Comparison of ENCODE assay signal across 31 mouse cellular contexts in the genomic region with DNA sequence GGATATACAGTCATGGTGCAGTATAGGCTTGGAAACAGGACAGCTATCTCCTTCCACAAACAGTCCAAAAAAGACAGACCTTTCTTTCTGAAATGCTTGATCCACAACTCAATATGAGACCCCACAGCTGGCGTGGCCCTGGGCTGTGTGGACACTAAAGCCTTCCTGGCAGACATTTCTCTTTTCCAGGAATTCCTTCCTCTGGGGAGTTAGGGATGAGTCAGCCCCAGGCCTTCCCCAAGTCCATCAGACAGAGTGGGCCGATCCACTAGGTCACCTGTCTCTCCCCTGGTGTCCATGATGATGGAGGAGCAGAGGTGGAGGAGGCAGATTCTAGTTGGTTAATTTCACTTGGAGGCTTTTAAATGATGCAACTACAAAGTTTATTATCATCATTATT. TPM values are rescaled to one million over a fixed set of nuclear protein-coding genes. Genes with fewer than 3 reads are reported as not detected.
"Had no signal": no experiment of that assay in that cellular context is flagged by ENCODE, and none has a peak within 500 bp of the region (broad histone marks: within the 10 kb centered on the region; RNA-seq: fewer than 3 reads in every experiment).

No protein-coding gene starts in this region.

- H3K4me3 ChIP-seq: embryonic facial prominence, embryonic 10.5 days; embryonic facial prominence, embryonic 12.5 days; embryonic facial prominence, embryonic 13.5 days; embryonic facial prominence, embryonic 15.5 days; erythroblast, embryonic 14.5 days; forebrain, embryonic 10.5 days; forebrain, embryonic 12.5 days; forebrain, embryonic 13.5 days; forebrain, embryonic 15.5 days; gastrocnemius, adult 2 months; heart, adult 2 months had no signal

- H3K4me2 ChIP-seq: embryonic facial prominence, embryonic 12.5 days; embryonic facial prominence, embryonic 13.5 days; embryonic facial prominence, embryonic 15.5 days; forebrain, embryonic 12.5 days; forebrain, embryonic 13.5 days; forebrain, embryonic 15.5 days had no signal

- H3K4me1 ChIP-seq: embryonic facial prominence, embryonic 10.5 days; embryonic facial prominence, embryonic 12.5 days; embryonic facial prominence, embryonic 13.5 days; embryonic facial prominence, embryonic 15.5 days; forebrain, embryonic 10.5 days; forebrain, embryonic 12.5 days; forebrain, embryonic 13.5 days; forebrain, embryonic 15.5 days had no signal

- H3K9me3 ChIP-seq: embryonic facial prominence, embryonic 10.5 days; embryonic facial prominence, embryonic 12.5 days; embryonic facial prominence, embryonic 13.5 days; embryonic facial prominence, embryonic 15.5 days; forebrain, embryonic 10.5 days; forebrain, embryonic 12.5 days; forebrain, embryonic 13.5 days; forebrain, embryonic 15.5 days had no signal

- H3K9ac ChIP-seq: embryonic facial prominence, embryonic 12.5 days; embryonic facial prominence, embryonic 13.5 days; embryonic facial prominence, embryonic 15.5 days; forebrain, embryonic 12.5 days; forebrain, embryonic 13.5 days; forebrain, embryonic 15.5 days; forebrain, postnatal 0 days had no signal

- H3K27me3 ChIP-seq: embryonic facial prominence, embryonic 12.5 days; embryonic facial prominence, embryonic 13.5 days; embryonic facial prominence, embryonic 15.5 days; forebrain, embryonic 12.5 days; forebrain, embryonic 13.5 days; forebrain, embryonic 15.5 days had no signal

- H3K27ac ChIP-seq: embryonic facial prominence, embryonic 10.5 days; embryonic facial prominence, embryonic 12.5 days; embryonic facial prominence, embryonic 13.5 days; embryonic facial prominence, embryonic 15.5 days; forebrain, embryonic 10.5 days; forebrain, embryonic 12.5 days; forebrain, embryonic 13.5 days; forebrain, embryonic 15.5 days; gastrocnemius, adult 2 months; heart, adult 2 months had no signal

- DNase-seq: cerebellum, adult 8-10 months; cerebellum, adult 9-10 months; cerebellum, adult 9-11 months; cerebellum, postnatal 10 days; cerebellum, postnatal 14 days; cerebellum, postnatal 25 days; cerebellum, postnatal 36 days; embryo, embryonic 11 days; forebrain, postnatal 0 days; gastrocnemius, adult 2 months; gastrocnemius, postnatal 10 days; gastrocnemius, postnatal 14 days; gastrocnemius, postnatal 25 days; gastrocnemius, postnatal 36 days; heart, adult 11 months; heart, adult 18-20 months; heart, adult 2 months had no signal

- H3K36me3 ChIP-seq: embryonic facial prominence, embryonic 10.5 days; embryonic facial prominence, embryonic 12.5 days; embryonic facial prominence, embryonic 13.5 days; embryonic facial prominence, embryonic 15.5 days; forebrain, embryonic 10.5 days; forebrain, embryonic 12.5 days; forebrain, embryonic 15.5 days had no signal

- ATAC-seq: forebrain, embryonic 13.5 days; forebrain, embryonic 14.5 days; forebrain, embryonic 15.5 days; forebrain, embryonic 16.5 days; forebrain, postnatal 0 days had no signal

RNA-seq across cellular contexts. Expression of gene Wt1, which starts 34.6 kb away (rescaled TPM):
- total RNA-seq: common myeloid progenitor, adult 5-6 weeks; gastrocnemius, adult 2 months; gastrocnemius, adult 8-10 months; gastrocnemius, postnatal 14 days; granulocyte monocyte progenitor cell, adult 5-6 weeks had no signal
- polyA plus RNA-seq: erythroblast, embryonic 14.5 days; forebrain, embryonic 12.5 days; forebrain, embryonic 13.5 days; forebrain, embryonic 14.5 days; forebrain, embryonic 15.5 days had no signal
